Mouse (Mus musculus) T-cell, adult 66 days (primary cell): ENCODE results near the gene Mt2. TPM values are rescaled to one million over a fixed set of nuclear protein-coding genes. Genes with fewer than 3 reads are reported as not detected.

Experiments used
- total RNA-seq, 2 experiments: library from RNA; stranded (reverse); gene quantifications; 3 replicates in 1 of 2; 4 replicates in 1 of 2; pipeline ENCODE4 v1.2.4; 2023

Mt2 gene
- total RNA-seq = 10 to 100 TPM in 1 of 2 experiments, 1 to 10 TPM in 1; 3.0 to 10.9 TPM

DNA sequence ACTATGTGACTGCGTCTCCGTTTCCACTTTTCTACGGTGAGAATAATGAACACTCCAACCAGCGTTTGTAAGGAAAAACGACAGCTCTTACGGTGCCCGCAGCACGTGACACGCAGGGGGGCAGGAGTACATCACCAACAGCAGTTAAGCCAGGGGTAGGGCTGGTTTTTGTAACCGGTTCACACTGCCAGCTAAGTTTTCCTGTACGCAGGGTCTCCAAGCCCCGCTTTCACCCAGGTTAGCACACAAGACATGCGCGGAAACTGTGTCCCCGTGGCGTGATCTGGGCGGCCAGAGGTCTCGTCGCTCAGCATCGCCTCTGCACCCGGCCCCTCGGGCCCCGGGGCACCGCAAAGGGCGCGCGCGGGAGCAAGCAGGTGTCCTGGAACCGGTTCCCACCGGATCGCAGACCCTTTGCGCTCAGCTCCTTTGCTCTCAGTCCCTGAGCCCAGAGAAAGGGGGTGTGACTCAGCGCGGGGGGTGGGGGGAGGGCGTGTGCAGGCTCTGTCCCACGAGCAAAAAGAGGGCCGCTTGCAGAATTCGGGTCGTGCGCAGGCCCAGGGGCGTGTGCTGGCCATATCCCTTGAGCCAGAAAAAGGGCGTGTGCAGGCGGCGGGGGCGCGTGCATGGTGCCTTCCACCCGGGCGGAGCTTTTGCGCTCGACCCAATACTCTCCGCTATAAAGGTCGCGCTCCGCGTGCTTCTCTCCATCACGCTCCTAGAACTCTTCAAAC, at the start of gene Mt2:
Mt2 (plus strand) TSS at position 590 of the 734 bp plus-strand sequence.

DNA sequence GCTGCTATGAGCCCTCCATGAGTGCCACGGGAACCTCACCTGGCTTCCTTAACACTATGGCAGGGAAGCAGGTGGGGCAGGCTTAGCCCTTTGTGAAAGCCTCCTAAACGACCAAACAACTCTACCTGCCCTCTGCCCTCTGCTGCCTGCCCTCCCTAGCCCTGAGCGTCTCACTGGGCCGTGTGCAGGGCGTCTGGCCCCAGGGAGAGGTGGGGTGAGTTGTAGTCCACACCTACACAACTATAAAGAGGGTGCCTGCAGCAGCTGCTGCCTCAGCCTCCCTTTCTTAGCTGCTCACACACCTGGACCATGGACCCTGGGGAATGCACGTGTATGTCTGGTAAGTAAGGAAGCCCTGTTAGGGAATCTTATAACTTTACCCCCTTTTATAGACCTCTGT, 35.5 kb upstream of the Mt2 start, which contains the start of gene Mt4:
Mt4 (plus strand) TSS at position 265 of the 400 bp plus-strand sequence.

DNA sequence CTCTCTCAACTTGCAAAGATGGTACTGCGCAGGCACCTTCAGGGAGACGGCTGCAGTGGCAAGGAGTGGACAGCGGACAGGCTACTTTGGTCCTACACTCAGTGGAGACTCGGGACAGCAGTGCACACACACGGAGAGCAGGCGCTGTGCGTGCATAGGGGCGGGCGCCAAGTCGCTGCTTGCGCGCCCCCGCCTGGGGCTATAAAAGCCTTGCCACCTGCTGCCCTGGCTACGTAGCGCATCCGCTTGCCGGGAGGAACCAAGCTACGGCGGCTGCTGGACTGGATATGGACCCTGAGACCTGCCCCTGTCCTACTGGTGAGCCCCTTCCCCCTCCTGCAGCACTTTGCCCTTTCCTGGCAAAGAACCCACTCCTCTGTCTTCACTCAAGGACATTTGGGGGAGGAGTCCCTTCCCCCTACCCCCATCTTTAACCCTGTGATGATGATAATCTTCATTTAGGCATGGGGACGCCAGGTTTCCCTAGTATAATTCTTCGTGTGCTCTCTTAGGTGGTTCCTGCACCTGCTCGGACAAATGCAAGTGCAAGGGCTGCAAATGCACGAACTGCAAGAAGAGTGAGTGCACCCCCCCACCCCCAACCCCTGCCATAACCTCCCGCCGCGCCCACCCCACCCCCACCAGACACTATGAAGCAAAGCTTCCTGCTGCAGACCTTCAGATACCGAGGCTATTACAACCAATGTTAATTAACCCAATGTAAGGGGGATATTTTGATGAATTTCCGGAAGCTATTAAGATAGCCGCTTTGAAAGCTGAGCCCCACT, 19.8 kb upstream of the Mt2 start, which contains the start of gene Mt3:
Mt3 (plus strand) TSS at position 95 of the 788 bp plus-strand sequence.

DNA sequence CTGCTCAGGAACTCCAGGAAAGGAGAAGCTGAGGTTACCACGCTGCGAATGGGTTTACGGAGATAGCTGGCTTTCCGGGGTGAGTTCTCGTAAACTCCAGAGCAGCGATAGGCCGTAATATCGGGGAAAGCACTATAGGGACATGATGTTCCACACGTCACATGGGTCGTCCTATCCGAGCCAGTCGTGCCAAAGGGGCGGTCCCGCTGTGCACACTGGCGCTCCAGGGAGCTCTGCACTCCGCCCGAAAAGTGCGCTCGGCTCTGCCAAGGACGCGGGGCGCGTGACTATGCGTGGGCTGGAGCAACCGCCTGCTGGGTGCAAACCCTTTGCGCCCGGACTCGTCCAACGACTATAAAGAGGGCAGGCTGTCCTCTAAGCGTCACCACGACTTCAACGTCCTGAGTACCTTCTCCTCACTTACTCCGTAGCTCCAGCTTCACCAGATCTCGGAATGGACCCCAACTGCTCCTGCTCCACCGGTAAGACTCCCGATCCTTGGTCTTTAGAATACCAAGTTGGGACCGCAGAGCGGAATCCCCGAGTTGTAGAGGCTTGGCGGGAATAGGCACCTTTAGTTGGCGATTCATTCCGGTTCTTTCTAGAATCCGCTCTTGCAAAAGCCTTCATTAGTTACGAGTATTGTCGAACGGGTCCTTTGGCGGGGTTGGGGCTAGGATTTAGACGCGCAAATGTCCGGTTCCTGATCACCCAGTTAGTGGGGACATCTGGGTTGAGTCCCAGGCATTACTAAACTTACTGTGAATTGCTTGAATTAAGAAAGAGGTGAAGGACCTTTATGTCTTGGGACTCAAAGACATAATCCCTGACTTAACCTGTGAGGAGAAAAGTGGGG, 6.6 kb downstream of the Mt2 start, which contains the start of gene Mt1:
Mt1 (plus strand) TSS at position 226 of the 856 bp plus-strand sequence.

DNA sequence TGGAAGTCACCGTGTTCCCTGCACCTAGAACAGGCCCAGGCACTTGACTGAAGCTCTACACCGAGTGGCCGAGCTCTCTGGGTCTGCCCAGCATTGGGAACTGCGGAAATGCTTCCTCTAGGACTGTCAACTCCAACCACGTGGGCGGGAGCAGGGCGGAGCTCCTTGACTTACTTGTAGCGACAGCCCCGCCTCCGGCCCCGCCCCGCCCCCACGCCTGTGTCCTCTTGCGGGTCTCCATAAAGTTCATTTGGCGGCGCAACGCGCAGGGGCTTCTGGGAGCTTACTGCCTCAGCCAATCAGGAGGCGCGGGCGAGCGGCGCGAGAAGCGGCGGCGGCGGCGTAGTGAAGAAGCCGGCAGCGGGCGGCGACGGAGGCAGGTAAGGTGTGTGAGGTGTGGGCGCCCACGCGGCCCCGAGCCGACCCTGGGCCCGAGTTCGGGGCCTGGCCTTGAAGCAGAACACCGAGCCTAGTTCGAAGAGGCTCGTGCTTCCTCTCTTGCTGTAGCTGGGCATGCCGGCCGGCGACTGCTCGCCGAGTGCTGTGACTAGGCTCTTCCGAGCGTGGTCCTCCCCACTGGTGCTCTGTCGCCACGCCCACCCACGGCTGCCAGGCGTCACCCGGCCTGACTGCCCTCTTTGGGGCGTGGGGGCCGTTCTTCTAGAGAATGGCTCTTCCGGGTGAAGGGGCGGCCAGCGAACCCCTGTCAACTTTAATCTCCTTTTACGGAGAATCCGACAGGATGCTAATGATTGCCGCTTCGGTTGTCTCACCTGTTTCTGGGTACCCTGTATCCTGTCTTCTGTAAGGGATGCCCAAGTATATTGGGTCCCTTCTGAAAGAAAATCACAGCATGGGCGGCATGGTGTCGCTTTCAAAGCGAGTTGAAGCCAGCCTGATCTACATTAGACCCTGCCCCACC, 42.0 kb downstream of the Mt2 start, which contains the start of gene Nup93:
Nup93 (plus strand) TSS at position 313 of the 922 bp plus-strand sequence.

Other genes with a start within 250 kb of the Mt2 start
- gene Amfr, start 159.8 kb upstream of the Mt2 start, total RNA-seq = 10 to 100 TPM; 63.8 to 75.0 TPM
- 10 to 100 TPM; 56.3 to 64.4 TPM for gene Nudt21, start 135.6 kb upstream of the Mt2 start, total RNA-seq
- gene Ogfod1, start 135.5 kb upstream of the Mt2 start, total RNA-seq = 10 to 100 TPM; 19.5 to 20.8 TPM
- 10 to 100 TPM; 10.7 to 10.8 TPM for gene Bbs2, start 73.7 kb upstream of the Mt2 start, total RNA-seq
- gene Mt4, start 35.5 kb upstream of the Mt2 start, total RNA-seq = not detected
- not detected for gene Mt3, start 20.1 kb upstream of the Mt2 start, total RNA-seq
- gene Mt1, start 6.4 kb downstream of the Mt2 start, total RNA-seq = 1 to 10 TPM; 4.0 to 7.0 TPM
- gene Nup93, start 41.9 kb downstream of the Mt2 start, total RNA-seq = 10 to 100 TPM; 32.2 to 37.1 TPM
- 1 to 10 TPM in 1 of 2 experiments, not detected in 1; 1.7 TPM for gene Slc12a3, start 156.5 kb downstream of the Mt2 start, total RNA-seq
- gene Herpud1, start 213.8 kb downstream of the Mt2 start, total RNA-seq = 100 to 1,000 TPM in 1 of 2 experiments, 10 to 100 TPM in 1; 94.2 to 101 TPM